Mouse (Mus musculus) heart, postnatal 10 days (tissue): ENCODE measurements around the gene Pcbp3. TPM values are rescaled to one million over a fixed set of nuclear protein-coding genes. Genes with fewer than 3 reads are reported as not detected.

ENCODE experiments used
- DNase-seq, 2 experiments: peaks; one replicate each; pipeline ENCODE4 v3.0.0; 2021
- intact Hi-C: fragments of 180-260 bp; cut with DNase I; formaldehyde crosslinking; loops from one replicate; pipeline ENCODE4 v1.15.1; 2025
- total RNA-seq, 2 experiments: library from RNA; stranded (reverse); gene quantifications; 2 replicates each; pipeline ENCODE4 v1.2.3; 2021

Gene Pcbp3
- total RNA-seq, 2 experiments from 2014 or later: 8.8 to 9.3 TPM

DNA sequence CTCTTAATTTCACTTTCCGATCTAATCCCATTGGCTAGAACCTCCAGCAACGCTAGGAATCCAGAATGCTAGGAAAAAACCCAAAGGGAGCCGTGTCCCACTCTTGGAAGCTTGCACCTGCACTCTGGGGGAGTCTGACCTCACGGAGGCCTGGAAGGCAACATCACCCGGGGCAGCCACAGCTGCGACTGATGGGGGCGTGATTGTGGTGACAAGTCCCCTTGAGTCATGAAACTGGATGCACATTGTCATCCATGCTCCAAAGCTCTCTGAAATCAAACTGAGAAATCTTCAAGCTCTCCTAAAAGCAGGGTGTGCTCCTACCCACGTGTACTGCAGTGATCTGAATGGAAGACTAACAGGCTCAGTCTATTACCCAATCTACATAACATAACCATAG lies 224.9 kb downstream of the Pcbp3 start:
- no peak for DNase-seq
- intact Hi-C loops: no loop called here

GRCm38 (mm10) chr10:76734979-76735378 lies 226.7 kb downstream of the Pcbp3 start:
- DNase-seq: peak; percentile 85 to 91
- intact Hi-C loops: loop anchor here (2.0 to 5.0 kb wide), 5 partner anchors 112 to 268 kb away; partner anchors contain the start of genes Col6a2, Lss, Mcm3ap and Ybey

GRCm38 (mm10) chr10:76733677-76734068 lies 228.0 kb downstream of the Pcbp3 start:
- DNase-seq: no peak
- intact Hi-C loops: loop anchor here (2.0 to 5.0 kb wide), 5 partner anchors 111 to 266 kb away; partner anchors contain the start of genes Col6a2, Lss, Mcm3ap and Ybey

DNA sequence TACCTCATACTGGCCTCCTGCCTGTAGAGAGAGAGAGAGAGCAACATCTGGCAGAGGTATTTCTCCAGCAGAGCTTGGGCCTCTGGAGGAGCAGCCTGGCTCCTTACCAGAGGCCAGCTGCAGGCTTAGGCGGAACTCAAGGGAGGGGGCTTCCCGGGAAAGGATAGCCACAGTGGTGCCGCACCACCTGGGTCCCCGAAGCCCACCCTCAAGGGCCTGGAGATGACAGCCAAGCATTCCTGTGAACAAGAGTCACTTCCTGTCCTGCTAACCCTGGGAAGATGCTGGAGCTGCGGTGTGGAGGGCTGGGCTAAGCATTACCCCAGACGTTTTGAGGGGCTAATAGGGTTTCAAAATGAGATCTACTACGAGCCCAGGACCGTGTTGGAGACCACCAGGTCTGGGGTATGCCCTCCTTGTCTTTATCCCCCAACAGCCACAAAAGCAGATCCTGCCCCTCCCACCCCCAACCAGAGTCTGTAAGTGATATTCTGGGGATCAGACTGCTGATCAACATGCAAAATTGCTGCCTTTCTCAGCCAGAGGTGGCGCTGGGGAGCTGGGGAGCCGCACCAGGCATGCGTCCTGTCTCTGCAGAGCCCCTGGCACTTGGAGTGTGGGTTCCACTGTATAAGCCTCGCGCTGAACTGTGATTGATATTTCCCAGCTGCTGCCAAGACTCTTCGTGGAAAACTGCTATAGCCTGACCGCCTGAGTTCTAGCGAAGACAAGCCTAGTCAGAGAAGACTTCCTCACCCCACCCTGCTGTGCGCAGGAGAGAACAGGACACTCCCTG lies 228.6 kb downstream of the Pcbp3 start:
- peak; percentile 91 to 93 for DNase-seq
- intact Hi-C loops: loop anchor here (5.0 kb wide), 2 partner anchors 201 to 266 kb away; partner anchors contain the start of genes Lss, Mcm3ap and Ybey

GRCm38 (mm10) chr10:76732391-76732790 lies 229.3 kb downstream of the Pcbp3 start:
- no peak for DNase-seq
- intact Hi-C loops: loop anchor here (5.0 kb wide), 2 partner anchors 200 to 265 kb away; partner anchors contain the start of genes Lss, Mcm3ap and Ybey

DNA sequence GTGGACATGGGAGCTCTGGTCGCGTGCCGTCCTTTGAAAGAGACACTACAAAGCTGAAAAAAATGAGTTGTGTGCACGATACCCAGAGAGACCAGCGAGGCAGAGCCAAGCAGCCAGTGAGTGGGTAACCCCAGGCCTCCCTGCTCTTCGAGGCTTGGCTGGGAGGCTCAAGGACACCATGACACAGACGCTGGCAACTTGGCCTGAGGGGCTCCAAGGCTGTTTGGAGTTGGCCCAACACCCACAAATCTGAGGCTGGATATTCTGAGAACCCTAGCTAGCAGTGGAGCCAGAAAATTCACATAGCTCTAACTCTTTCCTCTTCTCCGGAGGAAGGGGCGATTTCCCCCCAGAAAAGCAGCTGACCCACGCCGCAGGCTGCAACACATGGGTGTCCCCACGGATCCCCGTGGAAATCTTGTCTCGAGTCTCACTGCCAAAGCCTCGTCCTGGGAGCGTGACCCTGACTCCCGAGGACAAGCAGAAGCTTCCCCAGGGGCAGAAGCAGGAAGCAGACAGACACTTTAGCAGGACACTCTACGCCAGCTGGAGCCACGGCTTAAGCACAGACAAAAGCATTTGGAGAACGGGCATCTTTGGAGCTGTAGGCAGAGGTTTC lies 230.0 kb downstream of the Pcbp3 start:
- intact Hi-C loops: loop anchor here (5.0 kb wide), 2 partner anchors 199 to 264 kb away; partner anchors contain the start of genes Lss, Mcm3ap and Ybey
- peak; percentile 67 to 72 for DNase-seq

GRCm38 (mm10) chr10:76729631-76730620 lies 231.8 kb downstream of the Pcbp3 start:
- peak; percentile 60 to 63 for DNase-seq
- intact Hi-C loops: loop anchor here (5.0 kb wide), 3 partner anchors 48 to 263 kb away; partner anchors contain the start of genes Lss, Mcm3ap and Ybey

GRCm38 (mm10) chr10:76728369-76728768 lies 233.3 kb downstream of the Pcbp3 start:
- intact Hi-C loops: loop anchor here (1.0 to 5.0 kb wide), 2 partner anchors 46 to 105 kb away; partner anchors contain the start of gene Col6a2
- DNase-seq: peak; percentile 85 to 91

DNA sequence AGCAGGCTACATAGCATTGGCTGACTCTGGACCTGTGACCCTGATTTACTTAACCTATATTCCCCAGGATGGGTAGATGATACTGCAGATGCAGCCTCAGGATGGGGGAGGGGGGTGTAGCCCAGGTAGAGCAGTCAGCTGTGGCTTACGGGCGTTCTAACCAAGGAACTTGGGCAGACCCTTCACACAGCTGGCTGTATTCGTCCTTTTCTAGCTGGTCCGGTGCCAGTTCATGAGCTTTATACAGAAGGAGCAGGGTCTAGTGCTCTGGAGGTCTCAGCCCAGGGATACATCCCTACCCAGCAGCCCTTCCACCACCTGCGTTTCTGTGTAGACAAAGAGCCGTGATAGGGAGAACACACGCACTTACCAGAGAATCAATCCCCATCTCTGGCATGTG lies 234.4 kb downstream of the Pcbp3 start:
- peak in 1 of 2 experiments; percentile 5 for DNase-seq
- intact Hi-C loops: loop anchor here (5.0 kb wide), 1 partner anchor 45 kb away; no protein-coding TSS in a partner anchor

DNA sequence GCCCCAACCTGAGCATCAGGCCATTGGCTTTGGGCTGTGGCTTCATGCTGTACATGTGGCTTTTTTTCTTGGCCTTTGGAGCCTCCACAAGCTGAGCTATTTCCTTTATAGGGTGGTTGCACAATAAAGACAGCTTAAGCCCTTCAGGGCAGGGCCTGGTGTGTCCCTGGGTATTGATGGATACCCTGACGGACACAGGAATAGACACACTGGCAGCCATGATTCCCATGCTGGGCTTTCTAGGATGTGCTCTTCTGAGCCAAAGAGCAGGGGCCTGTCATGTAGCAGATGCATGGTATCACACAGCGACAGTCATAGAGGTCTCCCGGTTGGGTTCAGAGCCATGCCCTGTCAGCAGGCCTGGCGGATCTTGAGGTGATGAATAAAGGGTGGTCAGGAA lies 234.8 kb downstream of the Pcbp3 start:
- intact Hi-C loops: loop anchor here (5.0 kb wide), 1 partner anchor 45 kb away; no protein-coding TSS in a partner anchor
- DNase-seq: peak in 1 of 2 experiments; percentile 13

- peak; percentile 47 to 53 for DNase-seq
- intact Hi-C loops: loop anchor here (5.0 kb wide), 1 partner anchor 43 kb away; no protein-coding TSS in a partner anchor
These were observed 235.9 kb downstream of the Pcbp3 start, which contains the start of gene Col6a1 for GRCm38 (mm10) chr10:76725682-76726285. Gene Col6a1 (minus strand): TSS chr10:76726168.

GRCm38 (mm10) chr10:76725097-76725496 lies 236.6 kb downstream of the Pcbp3 start:
- intact Hi-C loops: loop anchor here (5.0 kb wide), 1 partner anchor 43 kb away; no protein-coding TSS in a partner anchor
- peak in 1 of 2 experiments; percentile 6 for DNase-seq

DNA sequence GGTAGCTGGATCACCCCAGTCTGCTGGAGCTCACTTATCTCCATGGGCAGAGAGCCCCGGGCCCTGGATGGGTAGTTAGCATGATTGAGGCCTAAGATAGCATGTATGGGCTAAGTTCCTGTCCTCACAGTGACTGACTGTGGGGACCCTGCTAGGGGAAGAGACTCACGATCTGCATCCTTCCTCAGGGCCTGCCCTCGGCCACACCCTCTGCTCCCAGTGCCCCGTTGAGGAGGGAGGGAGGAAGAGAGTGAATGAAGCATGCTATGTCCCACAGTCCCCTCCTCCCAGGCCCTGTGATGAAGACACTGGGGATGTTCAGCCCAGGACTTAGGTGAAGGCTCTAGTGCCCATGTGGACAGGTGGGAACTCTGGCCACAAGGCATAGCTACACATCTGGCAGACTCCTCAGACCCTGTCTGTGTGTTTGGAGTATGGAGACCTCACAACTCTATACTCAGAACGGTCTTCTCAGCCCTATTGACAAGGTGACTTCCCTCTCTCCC lies 237.4 kb downstream of the Pcbp3 start:
- peak in 1 of 2 experiments; percentile 13 for DNase-seq
- intact Hi-C loops: no loop called here

DNA sequence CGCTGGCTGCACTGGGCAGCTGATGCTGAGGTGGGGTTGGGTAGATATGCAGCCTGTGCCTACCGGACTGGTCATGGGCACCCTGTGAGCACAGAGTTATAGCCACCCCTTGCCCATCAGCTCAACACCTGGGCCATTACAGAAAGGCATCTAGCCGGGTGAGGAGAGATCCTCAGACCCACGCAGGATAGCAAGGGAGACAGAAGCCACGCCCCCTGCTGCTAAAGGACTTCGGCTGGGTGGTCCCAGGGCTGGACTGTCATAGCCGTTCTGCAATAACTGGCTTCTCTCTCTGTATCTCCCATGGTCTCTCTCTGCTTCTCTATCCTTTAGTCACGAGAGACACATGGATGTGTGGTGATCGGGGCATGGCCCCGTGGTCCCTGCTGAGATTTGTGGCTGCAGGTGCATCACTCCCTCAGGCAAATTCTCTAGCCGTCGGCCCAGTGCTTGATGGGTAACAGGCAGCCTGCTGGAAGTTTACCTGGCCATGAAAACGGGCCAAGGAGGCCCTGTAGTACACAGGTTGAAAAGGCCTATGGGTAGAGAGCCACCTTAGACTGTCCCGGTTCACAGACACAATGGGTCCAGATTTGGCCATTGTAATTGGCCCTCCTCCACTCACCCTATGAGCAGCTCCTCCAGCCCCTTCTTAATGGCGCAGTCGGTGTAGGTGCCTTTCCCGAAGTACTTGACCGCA lies 238.8 kb downstream of the Pcbp3 start:
- DNase-seq: no peak
- intact Hi-C loops: no loop called here

GRCm38 (mm10) chr10:76721746-76722145 lies 239.9 kb downstream of the Pcbp3 start:
- intact Hi-C loops: no loop called here
- DNase-seq: no peak

- intact Hi-C loops: no loop called here
- DNase-seq: no peak
These were observed 240.5 kb downstream of the Pcbp3 start for GRCm38 (mm10) chr10:76721216-76721615.

- intact Hi-C loops: no loop called here
- DNase-seq: no peak
These were observed 244.1 kb downstream of the Pcbp3 start for GRCm38 (mm10) chr10:76717631-76718030.

GRCm38 (mm10) chr10:76717026-76717425 lies 244.7 kb downstream of the Pcbp3 start:
- intact Hi-C loops: no loop called here
- no peak for DNase-seq
